Mouse (Mus musculus): ENCODE results near the gene Spink4. TPM values are rescaled to one million over a fixed set of nuclear protein-coding genes. Genes with fewer than 3 reads are reported as not detected.
A peak's percentile ranks its signal among the peaks of the same experiment; 100 is the strongest.

The Spink4 gene
- total RNA-seq, 2 experiments from 2014 or later = not detected

GRCm38 (mm10) chr4:40899264-40899663 is 20.6 kb upstream of the Spink4 start:
- ATAC-seq (replicated peaks; ENCODE audit: low FRiP score, poor library complexity, severe bottlenecking) = no peak

GRCm38 (mm10) chr4:40900071-40900470 is 19.8 kb upstream of the Spink4 start:
- ATAC-seq (replicated peaks; ENCODE audit: low FRiP score, poor library complexity, severe bottlenecking) = no peak

- no peak for ATAC-seq (replicated peaks; ENCODE audit: low FRiP score, poor library complexity, severe bottlenecking)
These were observed 19.2 kb upstream of the Spink4 start for GRCm38 (mm10) chr4:40900612-40901011.

- ATAC-seq (replicated peaks; ENCODE audit: low FRiP score, poor library complexity, severe bottlenecking) = no peak
These were observed 13.6 kb upstream of the Spink4 start for GRCm38 (mm10) chr4:40906298-40906697.

GRCm38 (mm10) chr4:40908261-40908969 is 11.4 kb upstream of the Spink4 start:
- no peak for ATAC-seq (replicated peaks; ENCODE audit: low FRiP score, poor library complexity, severe bottlenecking)

GRCm38 (mm10) chr4:40914287-40914867 is 5.5 kb upstream of the Spink4 start:
- ATAC-seq (replicated peaks; ENCODE audit: low FRiP score, poor library complexity, severe bottlenecking) = no peak

- no peak for ATAC-seq (replicated peaks; ENCODE audit: low FRiP score, poor library complexity, severe bottlenecking)
These were observed 3.9 kb upstream of the Spink4 start for GRCm38 (mm10) chr4:40915947-40916346.

GRCm38 (mm10) chr4:40916592-40917155 is 3.2 kb upstream of the Spink4 start:
- ATAC-seq (replicated peaks; ENCODE audit: low FRiP score, poor library complexity, severe bottlenecking) = no peak

- no peak for ATAC-seq (replicated peaks; ENCODE audit: low FRiP score, poor library complexity, severe bottlenecking)
These were observed 724 bp downstream of the Spink4 start for GRCm38 (mm10) chr4:40920576-40920975.

GRCm38 (mm10) chr4:40921288-40921687 is 1.4 kb downstream of the Spink4 start:
- ATAC-seq (replicated peaks; ENCODE audit: low FRiP score, poor library complexity, severe bottlenecking) = no peak

- no peak for ATAC-seq (replicated peaks; ENCODE audit: low FRiP score, poor library complexity, severe bottlenecking)
These were observed 3.3 kb downstream of the Spink4 start for GRCm38 (mm10) chr4:40923087-40923651.

- no peak for ATAC-seq (replicated peaks; ENCODE audit: low FRiP score, poor library complexity, severe bottlenecking)
These were observed 5.7 kb downstream of the Spink4 start for GRCm38 (mm10) chr4:40925568-40925967.

GRCm38 (mm10) chr4:40929046-40929445 is 9.2 kb downstream of the Spink4 start:
- no peak for ATAC-seq (replicated peaks; ENCODE audit: low FRiP score, poor library complexity, severe bottlenecking)

- no peak for ATAC-seq (replicated peaks; ENCODE audit: low FRiP score, poor library complexity, severe bottlenecking)
These were observed 13.8 kb downstream of the Spink4 start for GRCm38 (mm10) chr4:40933694-40934093.

GRCm38 (mm10) chr4:40934369-40934768 is 14.5 kb downstream of the Spink4 start:
- peak; percentile 76 for ATAC-seq (replicated peaks; ENCODE audit: low FRiP score, poor library complexity, severe bottlenecking)

- ATAC-seq (replicated peaks; ENCODE audit: low FRiP score, poor library complexity, severe bottlenecking) = no peak
These were observed 16.5 kb downstream of the Spink4 start for GRCm38 (mm10) chr4:40936175-40936839.

- no peak for ATAC-seq (replicated peaks; ENCODE audit: low FRiP score, poor library complexity, severe bottlenecking)
These were observed 18.9 kb downstream of the Spink4 start for GRCm38 (mm10) chr4:40938793-40939192.

- ATAC-seq (replicated peaks; ENCODE audit: low FRiP score, poor library complexity, severe bottlenecking) = no peak
These were observed 23.8 kb downstream of the Spink4 start for GRCm38 (mm10) chr4:40943651-40944050.

GRCm38 (mm10) chr4:40946516-40947121 is 26.8 kb downstream of the Spink4 start:
- ATAC-seq (replicated peaks; ENCODE audit: low FRiP score, poor library complexity, severe bottlenecking) = no peak

- peak; percentile 53 for ATAC-seq (replicated peaks; ENCODE audit: low FRiP score, poor library complexity, severe bottlenecking)
These were observed 27.8 kb downstream of the Spink4 start for GRCm38 (mm10) chr4:40947565-40948159.
